Mouse (Mus musculus) ES-E14 (cell line): ENCODE data around the gene Chaf1a. TPM values are rescaled to one million over a fixed set of nuclear protein-coding genes. Genes with fewer than 3 reads are reported as not detected.
A peak's percentile ranks its signal among the peaks of the same experiment; 100 is the strongest.

ENCODE experiments used
- DNase-seq: peaks from one replicate; pipeline ENCODE4 v3.0.0-alpha.2; 2013; ENCODE audit warnings: low read depth, low spot score
- H3K27ac ChIP-seq: 2 replicates; pipeline ENCODE4 v1.5.1; 2012; ENCODE audit warnings: low read depth, mild to moderate bottlenecking, low read length, moderate library complexity, mixed read lengths; ENCODE audit not compliant: poor library complexity, insufficient read depth, severe bottlenecking
- H3K36me3 ChIP-seq: 2 replicates; pipeline ENCODE4 v1.6.1; 2012; ENCODE audit warnings: mild to moderate bottlenecking, low read length, moderate library complexity, mixed read lengths; ENCODE audit not compliant: control insufficient read depth, poor library complexity, insufficient read depth, severe bottlenecking
- H3K4me1 ChIP-seq, 2 experiments: fragments of 150-350 bp in 1 of 2; sonication (generic) in 1 of 2; 2 replicates each; pipeline ENCODE4 v1.6.1; 2012; ENCODE audit warnings: low read length in 2 of 2, mild to moderate bottlenecking in 1 of 2, mixed read lengths in 1 of 2; ENCODE audit not compliant: control insufficient read depth in 2 of 2, insufficient read depth in 2 of 2, poor library complexity in 1 of 2
- H3K4me3 ChIP-seq, 2 experiments: fragments of 150-350 bp in 1 of 2; sonication (generic) in 1 of 2; 2 replicates each; pipeline ENCODE4 v1.5.1; 2012; ENCODE audit warnings: low read length in 2 of 2, low read depth in 1 of 2, mild to moderate bottlenecking in 1 of 2, mixed read lengths in 1 of 2; ENCODE audit not compliant: insufficient read depth in 1 of 2, poor library complexity in 1 of 2, severe bottlenecking in 1 of 2
- H3K9ac ChIP-seq: 2 replicates; pipeline ENCODE4 v1.6.1; 2012; ENCODE audit warnings: low read depth, mild to moderate bottlenecking, low read length, mixed read lengths; ENCODE audit not compliant: poor library complexity, insufficient read depth, severe bottlenecking
- H3K9me3 ChIP-seq: fragments of 150-350 bp; sonication (generic); 2 replicates; pipeline ENCODE4 v1.6.1; 2012; ENCODE audit warnings: low read depth, mild to moderate bottlenecking, low read length; ENCODE audit not compliant: control insufficient read depth, insufficient read depth
- CHD2 ChIP-seq: IDR thresholded peaks from 2 replicates; pipeline ENCODE4 v1.6.1; 2014; ENCODE audit warnings: mild to moderate bottlenecking, low read depth, low read length, inconsistent platforms
- HCFC1 ChIP-seq: IDR thresholded peaks from 2 replicates; pipeline ENCODE4 v1.6.1; 2012; ENCODE audit warnings: low read length, inconsistent platforms, borderline replicate concordance; ENCODE audit not compliant: insufficient read depth
- MAFK ChIP-seq: IDR thresholded peaks from 2 replicates; pipeline ENCODE4 v1.6.1; 2014; ENCODE audit warnings: mild to moderate bottlenecking, low read depth, low read length, inconsistent platforms; ENCODE audit not compliant: insufficient read depth
- ZC3H11A ChIP-seq: IDR thresholded peaks from 2 replicates; pipeline ENCODE4 v1.6.1; 2012; ENCODE audit warnings: low read depth, mild to moderate bottlenecking, inconsistent platforms, low read length, borderline replicate concordance
- ZNF384 ChIP-seq: IDR thresholded peaks from 2 replicates; pipeline ENCODE4 v1.6.1; 2012; ENCODE audit warnings: low read depth, low read length, inconsistent platforms
- in situ Hi-C, 2 experiments: fragments of 600-800 bp; cut with MboI; formaldehyde crosslinking; loops; one replicate each; pipeline ENCODE4 v1.15.1; 2025; ENCODE audit warnings: low sequenced_read_pairs in 2 of 2, inconsistent platforms in 1 of 2; ENCODE audit not compliant: unreplicated experiment in 2 of 2
- total RNA-seq: library from RNA; depleted of rRNA; stranded (reverse); fragments of 300-350 nt; gene quantifications from 2 replicates; pipeline ENCODE4 v1.2.3, GENCODE M21; 2012

Chaf1a gene
- total RNA-seq, 1 experiment: 48.3 TPM

DNA sequence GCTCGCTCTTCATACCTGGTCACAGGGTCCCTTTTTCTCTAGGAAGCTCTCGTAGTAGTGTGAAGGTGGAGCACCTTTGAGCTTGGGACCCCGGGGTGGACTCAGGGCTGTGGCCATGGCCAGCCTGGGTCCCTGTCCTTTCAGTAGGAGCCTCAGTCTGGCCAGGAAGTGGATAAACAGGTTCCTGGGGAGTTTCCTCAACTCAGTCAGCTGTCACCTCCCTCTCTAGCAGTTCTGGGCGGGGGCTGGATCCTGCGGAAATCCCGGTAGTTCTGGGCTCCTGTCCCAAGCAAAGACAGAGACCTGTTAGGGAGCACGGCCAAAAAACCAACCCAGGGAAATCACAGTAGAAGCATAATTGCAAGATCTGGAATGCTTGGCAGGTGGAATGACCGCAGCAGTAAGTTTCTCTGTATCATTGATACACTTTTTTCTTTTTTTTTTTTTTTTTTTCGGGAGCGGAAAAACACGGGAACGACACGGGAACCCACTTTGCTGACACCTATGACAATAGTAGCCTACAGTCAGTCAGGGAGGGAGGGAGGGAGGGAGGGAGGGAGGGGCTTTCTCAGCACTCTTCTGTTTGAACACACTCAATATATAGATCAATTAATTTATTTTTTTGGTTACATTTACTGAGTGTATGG is 34.7 kb upstream of the Chaf1a start, which contains the start of the genes Stap2 and Mpnd:
TSS of gene Stap2 (minus strand) at position 170 of the 647 bp plus-strand sequence.
TSS of gene Mpnd (plus strand) at position 297 of the 647 bp plus-strand sequence.
- in situ Hi-C loops: no loop called here
- no peak within 1 kb of the TSS for H3K27ac ChIP-seq
- no peaks in the 10 kb centered on the region for H3K9me3 ChIP-seq
- peak; percentile 89 for TF ChIP-seq ZNF384
- TF ChIP-seq HCFC1: no peak
- H3K4me1 ChIP-seq: peaks cover 0 to 8% of the 10 kb centered on the region in 2 experiments; a peak in 2 of 4 replicates
- H3K36me3 ChIP-seq: no peaks in the 10 kb centered on the region
- H3K9ac ChIP-seq: no peak within 1 kb of the TSS
- H3K4me3 ChIP-seq: no peak within 1 kb of the TSS
- DNase-seq: no peak

DNA sequence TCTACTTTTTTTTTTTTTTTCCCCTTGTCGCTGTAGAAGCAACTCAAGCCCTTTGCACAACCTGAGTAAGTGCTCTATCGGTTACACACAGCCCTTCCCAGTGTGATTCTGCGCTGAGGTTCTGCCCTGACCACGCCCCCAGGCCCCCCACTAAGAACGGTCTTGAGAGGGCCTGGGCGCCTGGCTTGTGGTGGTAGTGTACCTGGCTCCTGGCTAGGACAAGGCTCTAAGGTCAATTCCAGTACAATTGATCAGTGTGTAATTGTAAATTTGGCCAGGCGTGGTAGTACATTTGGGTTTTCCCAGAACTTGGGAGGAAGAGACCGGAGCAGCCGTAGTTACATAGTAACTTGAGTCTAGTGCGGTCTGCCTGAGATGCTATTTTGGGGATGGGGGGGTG is 33.3 kb upstream of the Chaf1a start:
- H3K9ac ChIP-seq: no peak overlapping the region; the same call in 1 of the 2 replicates
- peak overlapping the region; percentile 0 to 4; a peak in 1 of 4 replicates for H3K4me3 ChIP-seq

DNA sequence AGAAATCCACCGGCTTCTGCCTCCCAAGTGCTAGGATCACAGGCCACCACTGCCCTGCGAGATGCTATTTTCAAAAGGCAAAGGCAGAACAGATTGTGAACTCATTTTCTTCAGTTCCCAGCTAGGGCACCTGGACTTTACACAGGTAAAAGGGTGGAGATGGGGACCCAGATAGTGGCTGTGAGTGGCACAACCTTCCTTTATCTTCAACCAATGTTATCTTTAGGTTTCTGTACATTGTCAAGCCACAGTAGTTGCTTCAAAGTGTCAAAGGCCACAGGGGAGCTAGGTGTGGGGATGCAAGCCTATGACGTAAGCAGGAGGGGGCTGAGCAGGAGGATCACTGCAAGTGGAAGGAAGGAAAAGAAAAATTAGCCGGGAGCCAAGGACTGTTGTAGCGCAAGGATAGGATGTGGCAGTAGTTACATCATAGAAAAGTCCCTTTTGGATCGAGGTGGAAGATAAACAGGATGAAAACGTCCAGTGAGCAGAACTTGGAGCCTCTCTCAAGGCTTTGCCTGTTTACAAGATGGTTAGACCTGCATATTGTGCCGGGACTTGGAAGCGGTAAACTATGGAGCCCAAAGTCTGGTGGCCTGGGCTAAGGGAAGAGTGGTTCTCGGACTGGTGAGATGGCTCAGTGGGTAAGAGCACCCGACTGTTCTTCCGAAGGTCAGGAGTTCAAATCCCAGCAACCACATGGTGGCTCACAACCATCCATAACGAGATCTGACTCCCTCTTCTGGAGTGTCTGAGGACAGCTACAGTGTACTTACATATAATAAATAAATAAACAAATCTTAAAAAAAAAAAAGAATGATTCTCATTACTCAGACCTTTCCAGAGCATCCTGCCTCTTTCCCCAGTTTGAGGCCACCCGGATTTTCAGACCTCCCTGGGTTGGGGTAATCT is 32.5 kb upstream of the Chaf1a start:
- DNase-seq: no peak
- Histone ChIP-seq H3K4me1 (peaks cover 0 to 8% of the 10 kb centered on the region in 2 experiments; a peak in 2 of 4 replicates), H3K4me3 (peak overlapping the region; percentile 17 to 60), H3K27ac (peak overlapping the region; percentile 61), H3K36me3 (peaks cover 12% of the 10 kb centered on the region; the same call in 1 of the 2 replicates), H3K9me3 (no peaks in the 10 kb centered on the region), H3K9ac (no peak overlapping the region; the same call in 1 of the 2 replicates)
- in situ Hi-C loops: no loop called here
- TF ChIP-seq ZNF384 (0 out of 2 replicates have a peak, but pooled peaks have one; percentile 23), CHD2 (no peak)

More for the DNA sequence above, 33.3 kb upstream of the Chaf1a start:
- Histone ChIP-seq H3K4me1 (peaks cover 0 to 8% of the 10 kb centered on the region in 2 experiments; a peak in 2 of 4 replicates), H3K9me3 (no peaks in the 10 kb centered on the region), H3K36me3 (peaks cover 7% of the 10 kb centered on the region; the same call in 1 of the 2 replicates), H3K27ac (peak overlapping the region; percentile 59; the same call in 1 of the 2 replicates)
- DNase-seq: no peak
- no peak for TF ChIP-seq ZNF384
- in situ Hi-C loops: no loop called here

DNA sequence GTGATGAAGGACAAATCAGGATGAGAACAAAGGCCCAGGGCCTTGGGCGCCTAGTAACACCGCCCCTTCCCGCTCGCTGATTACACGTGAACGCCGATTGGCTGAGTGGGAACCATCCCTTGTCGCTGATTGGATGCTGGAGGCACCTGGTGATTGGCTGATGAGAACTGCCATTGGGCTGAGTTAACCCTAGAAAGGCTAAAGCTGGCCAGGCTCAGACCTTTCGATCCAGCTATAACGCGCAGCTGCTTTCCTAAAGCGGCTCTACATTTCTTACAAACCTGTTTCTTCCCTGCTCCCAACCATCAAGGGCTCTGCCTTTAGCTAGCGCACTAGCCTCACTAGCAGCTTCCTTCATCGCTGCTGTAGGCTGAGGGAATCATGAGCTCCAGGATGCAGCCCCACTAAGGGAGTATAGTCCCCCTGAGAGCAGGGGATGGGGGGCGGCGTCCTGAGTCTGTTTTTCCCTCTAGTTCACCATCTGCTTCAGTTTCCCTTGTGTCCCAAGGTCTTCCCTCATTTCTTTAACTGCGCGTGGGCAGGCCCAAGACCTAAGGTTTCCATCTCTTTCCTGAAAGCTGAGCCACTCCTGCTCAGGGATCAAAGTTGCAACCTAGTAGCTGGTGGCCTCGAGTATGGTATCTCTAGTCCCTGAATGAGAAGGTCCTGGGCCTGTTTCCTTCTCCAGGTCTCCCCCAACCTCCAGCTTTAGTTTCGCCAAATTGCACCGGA is 31.7 kb upstream of the Chaf1a start:
- in situ Hi-C loops: no loop called here
- H3K9ac ChIP-seq: peak overlapping the region; percentile 65

More for the DNA sequence above, 31.7 kb upstream of the Chaf1a start:
- Histone ChIP-seq H3K9me3 (no peaks in the 10 kb centered on the region), H3K27ac (peak overlapping the region; percentile 54; the same call in 1 of the 2 replicates), H3K4me1 (peaks cover 0 to 8% of the 10 kb centered on the region in 2 experiments; a peak in 2 of 4 replicates), H3K36me3 (peaks cover 12% of the 10 kb centered on the region; the same call in 1 of the 2 replicates), H3K4me3 (peak overlapping the region; percentile 88 to 99)
- peak; percentile 97 for DNase-seq
- TF ChIP-seq ZNF384 (no peak), CHD2 (peak; percentile 84), ZC3H11A (no peak), MAFK (no peak), HCFC1 (no peak)
